ENCODE assay signal across 25 mouse cellular contexts in genomic region chr2:70918516-70918915, GRCm38 (mm10).
DNase-seq lines count a peak whose midpoint lies in the region; ATAC-seq lines count a peak whose summit lies in the region.
"Had no signal": no experiment of that assay in that cellular context is flagged by ENCODE, and none has a peak within 500 bp of the region (broad histone marks: within the 10 kb centered on the region; RNA-seq: fewer than 3 reads in every experiment).

No protein-coding gene starts in this region.

- no peak for ATAC-seq in forebrain, embryonic 11.5 days (replicated peaks; ENCODE audit: low FRiP score)
- no peak for ATAC-seq in midbrain, embryonic 15.5 days (replicated peaks)
- ATAC-seq: activated CD4-positive, CD25-positive, alpha-beta regulatory T cell, adult 4 months; forebrain, embryonic 14.5 days; forebrain, embryonic 16.5 days; Patski had no signal

- H3K9ac ChIP-seq in forebrain, embryonic 11.5 days (ENCODE audit: low read length), result no peak overlapping the region
- no peak overlapping the region for H3K9ac ChIP-seq in midbrain, embryonic 15.5 days
- H3K9ac ChIP-seq: embryonic facial prominence, embryonic 12.5 days; embryonic facial prominence, embryonic 15.5 days; forebrain, embryonic 12.5 days had no signal

- H3K27ac ChIP-seq in forebrain, embryonic 11.5 days (ENCODE audit: low read depth, low read length), result no peak overlapping the region
- H3K27ac ChIP-seq in forebrain, embryonic 10.5 days, result no peak overlapping the region
- H3K27ac ChIP-seq in midbrain, embryonic 10.5 days (replicated peaks), result peak overlapping the region; percentile 65; the same call in 1 of the 2 replicates
- no peak overlapping the region for H3K27ac ChIP-seq in midbrain, embryonic 15.5 days
- H3K27ac ChIP-seq: embryonic facial prominence, embryonic 12.5 days; embryonic facial prominence, embryonic 15.5 days; forebrain, embryonic 12.5 days had no signal

- H3K27me3 ChIP-seq in forebrain, embryonic 11.5 days (ENCODE audit: control insufficient read depth, insufficient read depth, low read length), result no peaks in the 10 kb centered on the region
- peaks cover 5% of the 10 kb centered on the region; the same call in 1 of the 2 replicates for H3K27me3 ChIP-seq in forebrain, embryonic 10.5 days (ENCODE audit: poor library complexity, severe bottlenecking)
- H3K27me3 ChIP-seq in midbrain, embryonic 10.5 days (ENCODE audit: low read depth, poor library complexity, severe bottlenecking), result no peaks in the 10 kb centered on the region
- no peaks in the 10 kb centered on the region for H3K27me3 ChIP-seq in midbrain, embryonic 15.5 days (replicated peaks)
- H3K27me3 ChIP-seq: embryonic facial prominence, embryonic 12.5 days; embryonic facial prominence, embryonic 15.5 days; forebrain, embryonic 12.5 days; Patski had no signal

- H3K4me2 ChIP-seq in forebrain, embryonic 11.5 days (ENCODE audit: low read depth, low read length, severe bottlenecking), result no peak overlapping the region
- H3K4me2 ChIP-seq in midbrain, embryonic 15.5 days, result no peak overlapping the region
- H3K4me2 ChIP-seq: embryonic facial prominence, embryonic 12.5 days; embryonic facial prominence, embryonic 15.5 days; forebrain, embryonic 12.5 days had no signal

- DNase-seq in forebrain, embryonic 11.5 days (ENCODE audit: low spot score), result peak; percentile 23
- no peak for DNase-seq in forebrain, embryonic 10.5 days (ENCODE audit: extremely low spot score, low spot score)
- DNase-seq in midbrain, embryonic 10.5 days (ENCODE audit: low spot score), result no peak
- peak; percentile 70 for DNase-seq in R1 (ENCODE audit: low read depth, low spot score)
- DNase-seq in cerebellum, adult 18-20 months, result no peak
- DNase-seq in natural killer cell, adult 2 months (ENCODE audit: low spot score in 2 of 2), result no peak
- DNase-seq: adrenal gland, adult 8-10 months; adrenal gland, postnatal 14 days; adrenal gland, postnatal 36 days; cerebellum, adult 11-12 months; cerebellum, adult 8-10 months; cerebellum, adult 9-11 months; cerebellum, postnatal 14 days; cerebellum, postnatal 36 days; embryo, embryonic 11 days had no signal

- WGBS in forebrain, embryonic 11.5 days, result 32% methylated on average over 2 of the region's 2 CpGs
- 46% methylated on average over 2 of the region's 2 CpGs for WGBS in forebrain, embryonic 10.5 days
- WGBS in midbrain, embryonic 10.5 days, result 45% methylated on average over 2 of the region's 2 CpGs
- WGBS in midbrain, embryonic 15.5 days, result 39% methylated on average over 2 of the region's 2 CpGs

- H3K4me3 ChIP-seq in forebrain, embryonic 11.5 days (ENCODE audit: low read depth, low read length), result no peak overlapping the region
- H3K4me3 ChIP-seq in forebrain, embryonic 10.5 days, result no peak overlapping the region
- H3K4me3 ChIP-seq in midbrain, embryonic 10.5 days, result no peak overlapping the region
- no peak overlapping the region for H3K4me3 ChIP-seq in midbrain, embryonic 15.5 days
- H3K4me3 ChIP-seq: embryonic facial prominence, embryonic 12.5 days; embryonic facial prominence, embryonic 15.5 days; erythroblast, embryonic 14.5 days; forebrain, embryonic 12.5 days had no signal

- no peaks in the 10 kb centered on the region for H3K36me3 ChIP-seq in forebrain, embryonic 11.5 days (ENCODE audit: control insufficient read depth, insufficient read depth, low read length)
- no peaks in the 10 kb centered on the region for H3K36me3 ChIP-seq in forebrain, embryonic 10.5 days (replicated peaks)
- H3K36me3 ChIP-seq in midbrain, embryonic 10.5 days, result no peaks in the 10 kb centered on the region
- no peaks in the 10 kb centered on the region for H3K36me3 ChIP-seq in midbrain, embryonic 15.5 days (replicated peaks)
- H3K36me3 ChIP-seq: embryonic facial prominence, embryonic 12.5 days; embryonic facial prominence, embryonic 15.5 days; forebrain, embryonic 12.5 days; G1E had no signal

- no peaks in the 10 kb centered on the region for H3K9me3 ChIP-seq in forebrain, embryonic 11.5 days (ENCODE audit: control insufficient read depth, low read length)
- no peaks in the 10 kb centered on the region for H3K9me3 ChIP-seq in forebrain, embryonic 10.5 days
- H3K9me3 ChIP-seq in midbrain, embryonic 10.5 days (replicated peaks), result no peaks in the 10 kb centered on the region
- no peaks in the 10 kb centered on the region for H3K9me3 ChIP-seq in midbrain, embryonic 15.5 days
- H3K9me3 ChIP-seq: embryonic facial prominence, embryonic 12.5 days; embryonic facial prominence, embryonic 15.5 days; forebrain, embryonic 12.5 days; G1E had no signal

- H3K4me1 ChIP-seq in forebrain, embryonic 11.5 days (replicated peaks; ENCODE audit: control insufficient read depth, insufficient read depth, low read length), result no peaks in the 10 kb centered on the region
- peaks cover 31% of the 10 kb centered on the region for H3K4me1 ChIP-seq in forebrain, embryonic 10.5 days
- peaks cover 31% of the 10 kb centered on the region for H3K4me1 ChIP-seq in midbrain, embryonic 10.5 days
- 0 out of 2 replicates have a peak, but pooled peaks cover 7% of the 10 kb centered on the region for H3K4me1 ChIP-seq in midbrain, embryonic 15.5 days

Comparison
In these comparisons a context has a peak if more than half of its experiments do, and no peak if none do; other contexts are left out.
1. DNase-seq: peak in forebrain, embryonic 11.5 days (single experiment) and R1 (single experiment); none in forebrain, embryonic 10.5 days (single experiment), midbrain, embryonic 10.5 days (single experiment), cerebellum, adult 18-20 months (0 of 2) and natural killer cell, adult 2 months (0 of 2).